Mouse (Mus musculus): ENCODE measurements around the gene Ccnd1. TPM values are rescaled to one million over a fixed set of nuclear protein-coding genes. Genes with fewer than 3 reads are reported as not detected.

Ccnd1 gene
- polyA plus RNA-seq, 1 experiment from 2014 or later, result 134 TPM

DNA sequence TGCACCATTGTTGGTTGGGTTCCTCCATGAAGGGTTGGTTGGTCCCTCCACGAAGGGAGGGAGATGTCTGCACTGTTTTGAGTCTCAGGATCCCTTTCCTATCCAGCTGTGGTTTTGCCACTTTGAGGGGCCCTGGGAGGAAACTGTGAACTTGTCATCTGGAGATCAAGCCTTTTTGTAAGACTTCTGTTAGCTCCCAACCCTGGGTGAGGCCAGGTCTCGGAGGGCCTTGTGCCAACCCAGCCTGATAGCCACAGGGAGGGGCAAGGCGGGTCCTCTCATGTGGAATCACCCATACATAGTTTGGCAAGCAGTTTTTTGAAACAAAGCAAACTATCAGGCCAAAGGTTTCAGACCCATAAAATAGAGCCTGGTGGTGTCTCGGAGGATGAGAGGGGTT, 24.6 kb upstream of the Ccnd1 start:
- no peaks in the 10 kb centered on the region for H3K4me1 ChIP-seq
- no peaks in the 10 kb centered on the region for H3K27me3 ChIP-seq
- H3K4me3 ChIP-seq, result no peak overlapping the region
- H3K4me2 ChIP-seq, result no peak overlapping the region
- 83% methylated on average over 4 of the region's 4 CpGs for whole genome bisulfite sequencing
- no peak overlapping the region for H3K27ac ChIP-seq
- H3K9me3 ChIP-seq, result no peaks in the 10 kb centered on the region
- ATAC-seq (ENCODE audit: borderline replicate concordance, extremely low read depth, low FRiP score, low TSS enrichment), result no peak
- H3K9ac ChIP-seq, result no peak overlapping the region
- no peaks in the 10 kb centered on the region for H3K36me3 ChIP-seq

DNA sequence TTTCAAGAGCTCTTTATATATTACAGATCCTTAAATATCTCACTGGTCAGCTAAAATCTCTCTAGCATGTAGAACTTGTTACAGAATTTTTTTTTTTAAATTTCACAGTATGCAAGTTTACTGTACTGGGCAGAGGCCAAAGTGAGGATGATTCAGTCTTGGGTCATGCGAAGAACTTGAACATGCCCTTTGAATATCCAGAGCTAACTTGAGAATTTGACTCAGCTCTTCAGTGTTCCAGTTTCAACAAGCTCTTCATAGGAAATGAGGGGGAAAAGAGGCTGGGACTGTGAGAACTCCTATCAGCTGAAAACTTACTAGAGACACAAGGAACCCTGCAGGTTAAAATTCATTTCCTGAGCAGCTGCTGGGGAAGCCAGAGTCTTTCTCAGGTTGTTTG, 24.2 kb upstream of the Ccnd1 start:
- Histone ChIP-seq H3K27ac (no peak overlapping the region), H3K4me2 (no peak overlapping the region), H3K4me1 (0 out of 2 replicates have a peak, but pooled peaks cover 3% of the 10 kb centered on the region), H3K4me3 (no peak overlapping the region), H3K27me3 (no peaks in the 10 kb centered on the region), H3K9me3 (no peaks in the 10 kb centered on the region), H3K36me3 (no peaks in the 10 kb centered on the region), H3K9ac (no peak overlapping the region)
- no peak for ATAC-seq (ENCODE audit: borderline replicate concordance, extremely low read depth, low FRiP score, low TSS enrichment)
- 86% methylated on average over 1 of the region's 1 CpGs for WGBS

DNA sequence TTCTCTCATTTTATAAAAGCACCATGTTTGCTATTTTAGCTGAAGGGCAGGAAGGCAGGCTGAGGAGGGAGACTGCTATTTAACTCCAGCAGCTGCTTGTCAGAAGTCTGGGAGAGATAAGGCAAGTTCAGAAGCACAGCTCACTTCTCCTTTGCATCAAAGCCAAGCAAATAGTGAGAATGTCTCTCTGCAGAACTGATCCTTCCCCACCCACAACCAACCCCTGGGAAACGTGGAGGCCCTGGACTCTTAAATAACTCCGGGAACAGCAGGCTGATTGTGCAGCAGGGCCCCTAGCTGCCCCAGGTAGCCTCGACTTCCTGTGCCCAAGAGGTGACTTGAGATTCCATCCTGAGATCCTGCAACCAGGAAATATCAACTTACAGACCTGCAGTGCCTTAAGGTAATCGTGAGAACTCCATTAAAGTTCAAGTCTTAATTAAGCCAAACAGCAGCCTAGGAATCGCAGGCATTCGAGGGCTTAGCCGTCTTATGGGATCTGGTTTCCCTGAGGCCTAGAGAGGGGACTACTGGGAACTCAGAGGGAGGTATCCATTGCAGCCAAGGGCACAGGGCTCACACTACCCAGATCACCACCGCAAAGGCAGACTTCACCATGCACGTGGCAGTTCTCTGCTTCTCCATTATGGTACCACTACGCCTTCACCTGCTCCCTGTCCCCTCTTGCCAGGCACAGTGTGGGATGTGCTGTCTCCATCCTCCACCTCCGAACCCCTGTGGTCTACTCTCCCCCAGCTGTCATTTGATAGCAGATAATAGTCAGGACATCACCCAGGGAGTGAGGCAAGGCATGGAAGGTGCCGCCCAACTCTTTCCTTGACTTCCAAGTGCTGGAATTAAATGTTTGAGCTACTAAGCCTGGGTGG, 19.0 kb upstream of the Ccnd1 start:
- no peak for ATAC-seq (ENCODE audit: borderline replicate concordance, extremely low read depth, low FRiP score, low TSS enrichment)
- Histone ChIP-seq H3K36me3 (no peaks in the 10 kb centered on the region), H3K4me2 (no peak overlapping the region), H3K4me1 (peaks cover 7% of the 10 kb centered on the region; the same call in 1 of the 2 replicates), H3K9me3 (no peaks in the 10 kb centered on the region), H3K9ac (no peak overlapping the region), H3K4me3 (no peak overlapping the region), H3K27ac (peak overlapping the region; percentile 70), H3K27me3 (no peaks in the 10 kb centered on the region)
- WGBS, result 45% methylated on average over 12 of the region's 12 CpGs

DNA sequence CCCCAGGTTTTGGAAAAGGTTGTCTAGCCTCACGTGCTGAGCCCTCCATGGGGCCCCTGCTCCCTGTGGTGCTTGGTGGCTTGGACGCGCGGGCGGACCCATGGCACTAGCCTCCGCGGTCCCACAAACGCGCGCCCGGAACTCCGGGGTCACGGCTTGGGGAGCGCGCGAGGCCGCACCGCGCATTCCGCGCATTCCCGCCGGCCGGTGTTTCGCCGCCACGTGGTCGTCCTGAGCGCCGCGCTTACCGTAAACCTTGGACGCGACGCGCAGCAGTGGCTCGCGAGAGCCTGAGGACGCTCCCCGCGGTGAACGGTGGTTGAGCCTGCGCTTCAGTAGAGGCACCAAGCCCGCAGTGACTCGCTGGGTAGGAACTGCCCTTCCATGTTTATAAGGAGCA, 3.5 kb upstream of the Ccnd1 start:
- Histone ChIP-seq H3K36me3 (no peaks in the 10 kb centered on the region), H3K4me2 (peak overlapping the region; percentile 92), H3K4me3 (peak overlapping the region; percentile 61), H3K27ac (peak overlapping the region; percentile 98), H3K27me3 (peaks cover 11% of the 10 kb centered on the region), H3K9me3 (no peaks in the 10 kb centered on the region), H3K4me1 (peaks cover 42% of the 10 kb centered on the region), H3K9ac (peak overlapping the region; percentile 45)
- ATAC-seq (ENCODE audit: borderline replicate concordance, extremely low read depth, low FRiP score, low TSS enrichment), result peak; percentile 28; the same call in 1 of the 2 replicates
- under 1% methylated on average over 45 of the region's 45 CpGs for WGBS

DNA sequence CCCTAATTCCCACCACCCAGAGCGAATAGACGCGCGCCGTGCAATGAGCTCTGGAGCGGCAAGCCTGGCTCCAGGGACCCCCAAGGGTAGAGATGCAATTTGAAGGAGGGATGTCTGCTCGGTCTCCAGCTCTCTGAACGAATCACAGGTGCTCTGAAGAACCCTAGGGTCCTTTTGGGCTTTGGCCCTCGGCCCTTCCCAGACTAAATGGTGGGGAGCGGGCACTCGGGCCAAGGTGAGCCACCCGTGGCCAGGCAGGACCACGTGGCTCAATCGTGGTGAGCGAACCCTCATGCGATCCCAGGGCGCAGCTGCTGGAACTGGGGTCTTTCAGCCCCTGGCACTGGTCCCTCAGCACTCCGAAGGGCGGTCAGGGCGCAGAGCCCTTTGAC, 3.0 kb upstream of the Ccnd1 start:
- no peak for ATAC-seq (ENCODE audit: borderline replicate concordance, extremely low read depth, low FRiP score, low TSS enrichment)
- H3K27ac ChIP-seq, result peak overlapping the region; percentile 98
- WGBS, result under 1% methylated on average over 20 of the region's 20 CpGs
- H3K27me3 ChIP-seq, result peaks cover 16% of the 10 kb centered on the region
- no peaks in the 10 kb centered on the region for H3K9me3 ChIP-seq
- peak overlapping the region; percentile 61 for H3K4me3 ChIP-seq
- H3K36me3 ChIP-seq, result no peaks in the 10 kb centered on the region
- H3K4me2 ChIP-seq, result peak overlapping the region; percentile 92
- peak overlapping the region; percentile 45 for H3K9ac ChIP-seq
- peaks cover 46% of the 10 kb centered on the region for H3K4me1 ChIP-seq

DNA sequence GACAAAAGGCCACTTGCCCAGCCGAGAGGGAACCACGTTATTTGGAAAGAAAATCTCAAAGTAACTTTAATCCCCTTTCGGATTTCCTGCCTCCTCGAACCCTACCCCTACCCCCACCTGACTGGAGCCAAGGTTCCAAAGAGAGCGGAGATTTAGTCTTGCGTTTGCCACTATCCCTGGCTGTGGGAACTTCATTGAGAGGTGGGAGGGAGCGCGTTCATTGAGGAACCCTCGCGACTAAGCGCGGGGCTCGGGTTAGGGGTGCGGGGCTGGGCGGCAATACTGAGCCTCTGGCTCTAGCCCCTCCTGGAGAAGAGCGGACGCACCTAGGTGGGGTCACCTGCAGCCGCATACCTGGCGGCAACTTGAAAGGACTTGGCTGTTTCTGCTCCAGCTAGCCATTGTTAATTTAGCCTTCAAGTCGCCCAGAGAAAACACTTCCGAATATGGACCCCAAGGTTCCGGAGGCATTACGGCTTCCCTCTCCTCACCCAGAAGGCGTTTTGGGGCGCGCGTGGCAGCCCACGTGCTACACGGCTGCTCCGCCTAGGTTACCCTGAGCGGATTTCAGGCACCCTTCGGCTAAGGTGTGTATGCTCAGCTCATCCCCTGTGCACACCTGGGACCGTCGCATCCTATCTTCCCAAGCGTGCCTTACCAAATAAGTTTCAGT, 2.5 kb upstream of the Ccnd1 start:
- H3K4me2 ChIP-seq, result peak overlapping the region; percentile 92
- H3K27me3 ChIP-seq, result peaks cover 18% of the 10 kb centered on the region
- no peaks in the 10 kb centered on the region for H3K9me3 ChIP-seq
- peak overlapping the region; percentile 45 for H3K9ac ChIP-seq
- peak; percentile 10; the same call in 1 of the 2 replicates for ATAC-seq (ENCODE audit: borderline replicate concordance, extremely low read depth, low FRiP score, low TSS enrichment)
- H3K27ac ChIP-seq, result peak overlapping the region; percentile 98
- H3K4me3 ChIP-seq, result peak overlapping the region; percentile 61
- H3K36me3 ChIP-seq, result no peaks in the 10 kb centered on the region
- H3K4me1 ChIP-seq, result peaks cover 49% of the 10 kb centered on the region
- under 1% methylated on average over 35 of the region's 35 CpGs for WGBS

DNA sequence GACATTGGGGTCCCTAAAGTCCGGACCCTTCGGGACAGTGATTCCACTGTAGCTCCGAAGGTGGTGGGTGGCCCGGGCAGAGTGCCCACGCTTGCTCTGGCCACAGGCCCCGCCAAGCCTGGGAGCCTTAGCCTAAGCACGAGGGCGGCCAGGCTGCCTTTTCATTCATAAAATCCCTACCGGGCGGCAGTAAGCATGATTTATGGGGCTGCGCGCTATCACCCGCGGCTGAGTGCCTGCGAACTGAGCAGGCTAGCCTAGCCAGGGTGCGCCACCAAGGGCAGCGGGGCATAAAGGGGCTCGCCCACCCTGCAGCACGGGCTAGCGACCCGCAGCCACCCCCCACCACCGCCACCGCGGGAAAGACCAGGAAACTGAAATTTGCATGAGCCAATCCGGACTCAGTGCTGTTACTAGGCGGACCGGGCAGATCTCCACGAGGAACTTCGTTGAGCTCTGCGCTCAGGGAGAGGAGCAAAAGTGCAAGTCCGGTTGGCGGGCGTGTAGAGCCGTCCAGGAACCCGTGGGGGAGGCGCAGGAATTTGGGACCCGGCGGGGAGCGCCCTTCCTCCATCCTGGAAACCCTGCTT, 1.6 kb upstream of the Ccnd1 start:
- H3K27me3 ChIP-seq, result peaks cover 18% of the 10 kb centered on the region
- H3K9ac ChIP-seq, result peak overlapping the region; percentile 71
- peak; percentile 85 for ATAC-seq (ENCODE audit: borderline replicate concordance, extremely low read depth, low FRiP score, low TSS enrichment)
- H3K27ac ChIP-seq, result peak overlapping the region; percentile 98
- WGBS, result under 1% methylated on average over 39 of the region's 39 CpGs
- peak overlapping the region; percentile 92 for H3K4me2 ChIP-seq
- H3K9me3 ChIP-seq, result no peaks in the 10 kb centered on the region
- peak overlapping the region; percentile 61 for H3K4me3 ChIP-seq
- 0 out of 2 replicates have a peak, but pooled peaks cover 7% of the 10 kb centered on the region for H3K36me3 ChIP-seq
- peaks cover 58% of the 10 kb centered on the region for H3K4me1 ChIP-seq

DNA sequence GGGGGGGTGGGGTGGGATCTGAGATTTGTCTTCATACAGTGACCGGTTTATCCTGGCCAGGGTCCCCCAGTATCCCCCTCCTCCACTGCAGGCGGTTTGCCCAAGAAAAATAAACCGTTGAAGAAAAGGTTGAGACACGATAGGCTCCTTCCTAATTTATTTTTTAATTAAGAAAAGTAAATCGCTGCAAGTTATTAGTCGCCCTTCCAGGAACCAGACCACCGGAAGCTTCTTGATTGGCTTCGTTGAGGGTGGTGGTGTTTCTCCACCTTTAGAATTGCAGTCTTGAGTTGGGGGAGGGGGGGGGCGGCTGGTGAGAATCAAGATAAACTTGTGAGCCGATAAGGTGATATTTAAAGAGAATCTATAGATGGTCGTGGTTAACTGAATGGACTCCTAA, 860 bp upstream of the Ccnd1 start:
- H3K4me3 ChIP-seq, result peak overlapping the region; percentile 61
- no peak for ATAC-seq (ENCODE audit: borderline replicate concordance, extremely low read depth, low FRiP score, low TSS enrichment)
- no peaks in the 10 kb centered on the region for H3K9me3 ChIP-seq
- H3K36me3 ChIP-seq, result peaks cover 14% of the 10 kb centered on the region
- peaks cover 65% of the 10 kb centered on the region for H3K4me1 ChIP-seq
- peak overlapping the region; percentile 98 for H3K27ac ChIP-seq
- WGBS, result under 1% methylated on average over 11 of the region's 11 CpGs
- peaks cover 18% of the 10 kb centered on the region for H3K27me3 ChIP-seq
- H3K4me2 ChIP-seq, result peak overlapping the region; percentile 92
- H3K9ac ChIP-seq, result peak overlapping the region; percentile 80

DNA sequence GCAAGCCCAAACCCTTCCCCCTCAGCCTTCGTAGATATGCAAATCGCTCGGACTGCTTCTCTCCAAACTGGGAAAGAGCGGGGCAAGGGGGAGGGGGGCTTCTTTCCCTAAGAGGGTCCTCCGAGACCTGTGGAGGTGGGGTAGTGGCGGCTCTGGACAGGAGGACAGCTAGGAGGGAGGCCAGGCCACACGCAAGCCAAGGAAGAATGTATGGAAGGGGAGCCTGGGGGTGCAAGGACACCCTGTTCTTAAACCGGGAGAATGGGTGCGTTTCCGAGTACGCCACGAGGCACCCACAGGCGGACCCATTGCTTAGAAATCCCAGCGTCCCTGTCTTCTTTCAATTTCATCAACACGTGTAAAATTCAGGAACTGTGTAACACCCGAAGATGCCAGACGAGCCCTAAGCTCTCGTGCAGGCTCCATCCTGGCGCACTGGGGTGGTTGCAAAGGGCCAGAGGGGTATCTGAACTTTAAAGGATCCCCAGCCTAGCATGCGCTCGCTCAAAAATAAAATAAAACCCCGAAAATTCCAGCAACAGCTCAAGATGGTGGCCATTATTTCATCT, 362 bp upstream of the Ccnd1 start:
- peaks cover 18% of the 10 kb centered on the region for H3K27me3 ChIP-seq
- peak overlapping the region; percentile 92 for H3K4me2 ChIP-seq
- H3K4me1 ChIP-seq, result peaks cover 65% of the 10 kb centered on the region
- ATAC-seq (ENCODE audit: borderline replicate concordance, extremely low read depth, low FRiP score, low TSS enrichment), result no peak
- H3K36me3 ChIP-seq, result peaks cover 18% of the 10 kb centered on the region
- H3K27ac ChIP-seq, result peak overlapping the region; percentile 98
- H3K9me3 ChIP-seq, result no peaks in the 10 kb centered on the region
- WGBS, result 1% methylated on average over 22 of the region's 22 CpGs
- peak overlapping the region; percentile 80 for H3K9ac ChIP-seq
- H3K4me3 ChIP-seq, result peak overlapping the region; percentile 61

DNA sequence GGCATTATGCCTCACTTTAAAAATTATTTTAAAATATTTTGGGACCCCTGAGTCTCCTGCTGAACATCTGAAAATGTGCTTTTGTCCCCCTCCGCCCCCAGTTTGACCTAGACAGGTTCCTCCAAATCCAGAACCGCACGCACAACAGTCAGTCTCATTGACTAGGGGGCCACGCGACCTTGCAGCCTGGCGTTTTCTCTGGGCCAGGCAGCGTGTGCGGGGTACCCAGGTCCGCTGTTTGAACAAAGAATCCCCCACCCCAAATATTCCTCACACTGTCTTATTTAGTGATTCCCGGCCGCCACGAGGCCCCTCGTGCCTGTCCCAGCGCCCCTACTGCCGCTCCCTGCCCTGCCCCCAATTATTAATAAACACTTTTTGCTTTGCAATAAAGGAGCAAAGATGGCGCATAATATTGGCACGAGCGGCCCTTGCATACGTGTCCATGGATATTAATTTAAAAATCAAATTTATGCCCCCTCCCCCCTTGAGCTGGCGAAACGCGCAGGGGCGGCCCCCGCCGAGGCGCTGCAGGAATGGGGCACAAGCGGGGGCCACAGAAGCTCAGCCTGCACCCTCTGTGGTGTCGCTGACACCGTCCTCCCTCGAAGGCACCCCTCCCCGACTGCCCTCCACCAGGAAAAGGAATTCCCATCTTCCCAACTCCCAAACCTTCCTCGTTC, 923 bp downstream of the Ccnd1 start:
- under 1% methylated on average over 32 of the region's 32 CpGs for WGBS
- H3K4me3 ChIP-seq, result peak overlapping the region; percentile 61
- peaks cover 18% of the 10 kb centered on the region for H3K27me3 ChIP-seq
- peaks cover 31% of the 10 kb centered on the region for H3K36me3 ChIP-seq
- ATAC-seq (ENCODE audit: borderline replicate concordance, extremely low read depth, low FRiP score, low TSS enrichment), result no peak
- H3K4me1 ChIP-seq, result peaks cover 65% of the 10 kb centered on the region
- peak overlapping the region; percentile 98 for H3K27ac ChIP-seq
- no peaks in the 10 kb centered on the region for H3K9me3 ChIP-seq
- peak overlapping the region; percentile 80 for H3K9ac ChIP-seq
- H3K4me2 ChIP-seq, result peak overlapping the region; percentile 92

DNA sequence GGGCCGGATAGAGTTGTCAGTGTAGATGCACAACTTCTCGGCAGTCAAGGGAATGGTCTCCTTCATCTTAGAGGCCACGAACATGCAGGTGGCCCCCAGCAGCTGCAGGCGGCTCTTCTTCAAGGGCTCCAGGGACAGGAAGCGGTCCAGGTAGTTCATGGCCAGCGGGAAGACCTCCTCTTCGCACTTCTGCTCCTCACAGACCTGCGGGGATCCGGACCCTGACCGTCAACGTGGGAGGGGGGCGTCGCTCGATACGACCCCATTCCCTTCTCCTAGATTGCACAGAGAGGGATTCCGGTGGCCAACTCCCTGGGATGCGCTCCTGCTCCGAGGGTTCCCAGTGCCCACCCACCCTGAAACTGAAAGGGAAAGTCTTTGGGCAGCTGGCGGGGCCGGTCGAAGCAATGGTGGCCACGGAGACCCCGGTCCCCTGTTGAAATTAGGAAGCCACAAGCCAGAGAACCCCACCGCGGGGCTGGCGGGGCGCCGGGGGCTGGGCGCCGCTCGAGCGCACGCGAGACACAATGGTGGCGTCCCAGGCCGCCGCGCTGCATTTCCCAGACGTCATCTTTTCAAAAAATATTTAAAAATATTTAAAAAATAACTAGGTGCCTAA, 1.7 kb downstream of the Ccnd1 start:
- Histone ChIP-seq H3K27me3 (peaks cover 18% of the 10 kb centered on the region), H3K36me3 (peaks cover 39% of the 10 kb centered on the region), H3K27ac (peak overlapping the region; percentile 98), H3K4me2 (peak overlapping the region; percentile 92), H3K9me3 (no peaks in the 10 kb centered on the region), H3K4me1 (peaks cover 60% of the 10 kb centered on the region), H3K9ac (peak overlapping the region; percentile 80), H3K4me3 (peak overlapping the region; percentile 61)
- ATAC-seq (ENCODE audit: borderline replicate concordance, extremely low read depth, low FRiP score, low TSS enrichment), result no peak
- WGBS, result under 1% methylated on average over 39 of the region's 39 CpGs

All from lung, embryonic 15.5 days (tissue).